In the genomic region with DNA sequence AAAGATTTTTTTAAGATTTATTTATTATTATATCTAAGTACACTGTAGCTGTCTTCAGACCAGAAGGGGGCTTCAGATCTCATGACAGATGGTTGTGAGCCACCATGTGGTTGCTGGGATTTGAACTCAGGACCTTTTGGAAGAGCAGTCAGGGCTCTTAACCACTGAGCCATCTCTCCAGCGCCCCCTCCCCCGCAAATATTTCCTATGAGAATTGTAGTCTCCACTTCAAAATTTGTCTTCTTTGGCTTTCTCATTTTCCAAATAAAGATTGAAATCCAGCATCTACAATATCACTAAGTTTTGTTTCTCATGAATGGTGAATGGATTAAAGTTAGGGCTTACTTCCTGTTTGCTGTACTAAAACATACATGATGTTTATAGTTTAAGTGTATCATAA, we compare ENCODE assay signal across 18 mouse cellular contexts. TPM values are rescaled to one million over a fixed set of nuclear protein-coding genes. Genes with fewer than 3 reads are reported as not detected.
DNase-seq lines count a peak whose midpoint lies in the region; TF ChIP-seq lines count a peak whose summit lies in the region.
"Had no signal": no experiment of that assay in that cellular context is flagged by ENCODE, and none has a peak within 500 bp of the region (broad histone marks: within the 10 kb centered on the region; RNA-seq: fewer than 3 reads in every experiment).

No protein-coding gene starts in this region.

- dilution Hi-C loops in CH12.LX (cut with MboI; ENCODE audit: extremely low pct_ligation_motif_present, extremely low pct_unique_long_range_greater_than_20kb, low sequenced_read_pairs) = no loop called here

- no peak for TF ChIP-seq CTCF in CH12.LX (conservative IDR thresholded peaks at IDR 0.05 in 1 of 2, IDR thresholded peaks at IDR 0.05 in 1 of 2; ENCODE audit: low read depth in 2 of 2, low read length in 2 of 2)

- H3K9me3 ChIP-seq in CH12.LX (replicated peaks; ENCODE audit: low read length) = no peaks in the 10 kb centered on the region

- no peak for TF ChIP-seq EP300 in CH12.LX (IDR thresholded peaks at IDR 0.05; ENCODE audit: low read length)

- peak; percentile 63 for DNase-seq in heart, adult 11 months
- no peak for DNase-seq in heart, adult 18-20 months
- DNase-seq in CH12.LX (ENCODE audit: extremely low read depth) = no peak
- no peak for DNase-seq in yolk sac, embryonic 10.5 days (ENCODE audit: low spot score)
- DNase-seq: adrenal gland, adult 2 months; adrenal gland, adult 8-10 months; adrenal gland, postnatal 10 days; adrenal gland, postnatal 14 days; adrenal gland, postnatal 25 days; adrenal gland, postnatal 36 days; B cell, adult 2 months; cerebellum, adult 11 months; cerebellum, adult 11-12 months; cerebellum, adult 18-20 months; cerebellum, adult 2 months had no signal

- no peak for TF ChIP-seq POLR2A in CH12.LX (IDR thresholded peaks at IDR 0.05; ENCODE audit: low read depth, low read length)

- H3K4me2 ChIP-seq in CH12.LX (ENCODE audit: insufficient read depth, low read depth, poor library complexity, severe bottlenecking) = no peak overlapping the region

- no peaks in the 10 kb centered on the region for H3K36me3 ChIP-seq in CH12.LX (replicated peaks in 1 of 2; ENCODE audit: control insufficient read depth in 1 of 2, insufficient read depth in 1 of 2, low read length in 1 of 2)
- H3K36me3 ChIP-seq: G1E had no signal

- no peaks in the 10 kb centered on the region for H3K27me3 ChIP-seq in CH12.LX (replicated peaks)
- H3K27me3 ChIP-seq: Patski had no signal

- TF ChIP-seq RAD21 in CH12.LX (IDR thresholded peaks at IDR 0.05; ENCODE audit: low read depth, low read length) = no peak

- no peak overlapping the region for H3K4me3 ChIP-seq in CH12.LX (replicated peaks in 1 of 3; ENCODE audit: low read depth in 2 of 3, low read length in 2 of 3, poor library complexity in 1 of 3)

- no peaks in the 10 kb centered on the region for H3K79me2 ChIP-seq in CH12.LX (replicated peaks; ENCODE audit: control insufficient read depth, extremely low read depth, insufficient read depth, poor library complexity, severe bottlenecking)

- H3K4me1 ChIP-seq in CH12.LX (ENCODE audit: control insufficient read depth in 1 of 2, insufficient read depth in 2 of 2) = no peaks in the 10 kb centered on the region; a peak in 1 of 4 replicates

- H3K27ac ChIP-seq in CH12.LX (ENCODE audit: insufficient read depth, low read depth) = no peak overlapping the region

- in situ Hi-C loops in CH12.LX (cut with MboI; ENCODE audit: low pct_ligation_motif_present, low pct_unique_long_range_greater_than_20kb, low sequenced_read_pairs) = no loop called here

- H3K9ac ChIP-seq in CH12.LX (ENCODE audit: insufficient read depth, low read depth) = no peak overlapping the region

TF ChIP-seq in CH12.LX, 34 proteins besides CTCF, POLR2A, EP300 and RAD21:
- TF ChIP-seq TBP (conservative IDR thresholded peaks at IDR 0.05; ENCODE audit: low read depth, low read length) (peak; percentile 60; the same call in 1 of the 2 replicates), E2F4 (IDR thresholded peaks at IDR 0.05; ENCODE audit: insufficient replicate concordance, low read depth, low read length) (no peak), MAFK (IDR thresholded peaks at IDR 0.05; ENCODE audit: insufficient replicate concordance, low read length) (no peak)

RNA-seq across cellular contexts. Expression of a gene that starts 2.8 kb away (rescaled TPM):
- not detected for total RNA-seq in heart, adult 18-20 months (2021)
- total RNA-seq in CH12.LX (2012; rRNA removed) = 0.04 and 0.13 TPM in 2 replicates
- not detected in 2 replicates for total RNA-seq in CH12.LX (2014; rRNA removed)
- 0.15 TPM in 1 of 2 replicates, not detected in the other for polyA plus RNA-seq in CH12.LX (2012; ENCODE audit: insufficient read length, low read depth)
- total RNA-seq: MEL had no signal
- polyA plus RNA-seq: G1E had no signal
